ENCODE assay signal across 9 mouse cellular contexts in genomic region chr10:81291511-81292104, GRCm38 (mm10). TPM values are rescaled to one million over a fixed set of nuclear protein-coding genes. Genes with fewer than 3 reads are reported as not detected.
A peak's percentile ranks its signal among the peaks of the same experiment; 100 is the strongest.
DNase-seq lines count a peak whose midpoint lies in the region; ATAC-seq and TF ChIP-seq lines count a peak whose summit lies in the region.
"Had no signal": no experiment of that assay in that cellular context is flagged by ENCODE, and none has a peak within 500 bp of the region (broad histone marks: within the 10 kb centered on the region; RNA-seq: fewer than 3 reads in every experiment).

Tjp3 (minus strand) TSS chr10:81291581.

- H3K4me2 ChIP-seq in liver, embryonic 12.5 days: peak within 1 kb of the TSS; percentile 33
- H3K4me2 ChIP-seq in stomach, embryonic 16.5 days (ENCODE audit: low read depth, low read length): peak within 1 kb of the TSS; percentile 45

- no peak for ATAC-seq in liver, embryonic 12.5 days
- ATAC-seq in stomach, embryonic 16.5 days (ENCODE audit: insufficient read depth, low FRiP score): no peak

- no peaks in the 10 kb centered on the region for H3K9me3 ChIP-seq in liver, embryonic 12.5 days (replicated peaks)
- no peaks in the 10 kb centered on the region for H3K9me3 ChIP-seq in stomach, embryonic 16.5 days (replicated peaks; ENCODE audit: control insufficient read depth, low read length)

- TF ChIP-seq CTCF in testis, adult 2 months (IDR thresholded peaks at IDR 0.05; ENCODE audit: control insufficient read depth, insufficient read depth, insufficient replicate concordance, low read depth, low read length): no peak

- TF ChIP-seq POLR2A in testis, adult 2 months (IDR thresholded peaks at IDR 0.05; ENCODE audit: control insufficient read depth, low read depth, low read length): no peak

- peak within 1 kb of the TSS; percentile 90; the same call in 1 of the 2 replicates for H3K4me3 ChIP-seq in testis, adult 2 months (ENCODE audit: control insufficient read depth, low read depth, low read length)
- H3K4me3 ChIP-seq in liver, embryonic 12.5 days: no peak within 1 kb of the TSS; the same call in none of the 2 replicates
- peak within 1 kb of the TSS; percentile 47 for H3K4me3 ChIP-seq in stomach, embryonic 16.5 days (replicated peaks; ENCODE audit: low read length)

- H3K36me3 ChIP-seq in testis, adult 2 months (ENCODE audit: control insufficient read depth, insufficient read depth, low read length): no peaks in the 10 kb centered on the region
- H3K36me3 ChIP-seq in liver, embryonic 12.5 days: peaks cover 22% of the 10 kb centered on the region; the same call in 1 of the 2 replicates
- no peaks in the 10 kb centered on the region for H3K36me3 ChIP-seq in stomach, embryonic 16.5 days (ENCODE audit: control insufficient read depth, insufficient read depth, low read length)

- no peak within 1 kb of the TSS for H3K9ac ChIP-seq in liver, embryonic 12.5 days
- H3K9ac ChIP-seq in stomach, embryonic 16.5 days (ENCODE audit: low read length): peak within 1 kb of the TSS; percentile 66

- no peaks in the 10 kb centered on the region for H3K27me3 ChIP-seq in testis, adult 2 months (ENCODE audit: control insufficient read depth, insufficient read depth, low read length)
- H3K27me3 ChIP-seq in liver, embryonic 12.5 days (replicated peaks): peaks cover 29% of the 10 kb centered on the region
- H3K27me3 ChIP-seq in stomach, embryonic 16.5 days (ENCODE audit: control insufficient read depth, insufficient read depth, low read length): no peaks in the 10 kb centered on the region

- H3K27ac ChIP-seq in testis, adult 2 months (ENCODE audit: control insufficient read depth, insufficient read depth, low read depth, low read length): no peak within 1 kb of the TSS
- 0 out of 2 replicates have a peak within 1 kb of the TSS, but pooled peaks have one; percentile 25 for H3K27ac ChIP-seq in liver, embryonic 12.5 days
- H3K27ac ChIP-seq in stomach, embryonic 16.5 days (ENCODE audit: low read length): peak within 1 kb of the TSS; percentile 94

- intact Hi-C loops in gastrocnemius, postnatal 14 days (cut with DNase I; ENCODE audit: low total_unique reads): no loop called here
- intact Hi-C loops in gastrocnemius, postnatal 36 days (cut with DNase I): loop anchor here (2.0 kb wide), 1 partner anchor 29 kb away; the partner anchor contains the start of gene Cactin

- H3K4me1 ChIP-seq in testis, adult 2 months (ENCODE audit: control insufficient read depth, insufficient read depth, low read length): peaks cover 16% of the 10 kb centered on the region
- peaks cover 83% of the 10 kb centered on the region for H3K4me1 ChIP-seq in liver, embryonic 12.5 days
- peaks cover 37% of the 10 kb centered on the region for H3K4me1 ChIP-seq in stomach, embryonic 16.5 days (ENCODE audit: control insufficient read depth, insufficient read depth, low read length)

- 48% methylated on average over 9 of the region's 9 CpGs for WGBS in liver, embryonic 12.5 days (ENCODE audit: insufficient replicate concordance)
- WGBS in stomach, embryonic 16.5 days: 58% methylated on average over 9 of the region's 9 CpGs

- peak; percentile 61 for DNase-seq in cerebellum, adult 9-11 months
- DNase-seq in cerebellum, postnatal 4 days (ENCODE audit: low spot score in 2 of 2): no peak
- no peak for DNase-seq in testis, postnatal 10 days (ENCODE audit: low spot score)
- DNase-seq in gastrocnemius, postnatal 14 days: no peak
- DNase-seq in gastrocnemius, postnatal 36 days: no peak
- DNase-seq: heart, postnatal 14 days had no signal

RNA-seq across cellular contexts. Expression of gene Tjp3, which starts in this region (rescaled TPM):
- 0.56 and 0.99 TPM in 2 replicates for polyA plus RNA-seq in testis, adult 2 months (2012; rRNA removed)
- 1.1 and 1.3 TPM in 2 replicates for polyA plus RNA-seq in liver, embryonic 12.5 days (2016; fragmentation: Nextera tagmentation; extraction: Ambion mirVana)
- 29.1 and 35.7 TPM in 2 replicates for polyA plus RNA-seq in stomach, embryonic 16.5 days (2015; fragmentation: Nextera tagmentation; extraction: Ambion mirVana)
- not detected for total RNA-seq in gastrocnemius, postnatal 14 days (2021)
- not detected for total RNA-seq in gastrocnemius, postnatal 36 days (2021)

Comparison
In these comparisons a context has a peak if more than half of its experiments do, and no peak if none do; other contexts are left out.
1. RNA of gene Tjp3 (polyA plus RNA-seq): 29.1 to 35.7 TPM in stomach, embryonic 16.5 days; 1.1 to 1.3 TPM in liver, embryonic 12.5 days and 0.56 to 0.99 TPM in testis, adult 2 months; every median in the first group is over 10 times any median in the second.